Mouse (Mus musculus) liver, postnatal 0 days (tissue): ENCODE measurements at regions not wholly inside any gene's neighbourhood (a gene's known extent, or its start where the extent isn't known, plus 50 kb on each side); places are given as distances from the start of the nearest gene placed in this dataset.

Source experiments
- ATAC-seq: fragments of 200-750 bp; cut with Nextera tagmentation; 2 replicates; pipeline ENCODE4 v1.8.0; 2017; ENCODE audit warnings: mild to moderate bottlenecking, moderate library complexity
- DNase-seq: peaks from one replicate; pipeline ENCODE4 v3.0.0-alpha.2; 2016
- H3K27ac ChIP-seq: fragments of 300-500 bp; sonication (generic); 2 replicates; pipeline ENCODE4 v1.5.1; 2014; ENCODE audit warnings: antibody characterized with exemption, moderate library complexity, mild to moderate bottlenecking, low read depth
- H3K27me3 ChIP-seq: fragments of 300-500 bp; sonication (generic); 2 replicates; pipeline ENCODE4 v1.6.1; 2014; ENCODE audit warnings: low read length, control low read depth, mixed read lengths; ENCODE audit not compliant: insufficient read depth
- H3K36me3 ChIP-seq: fragments of 300-500 bp; sonication (generic); replicated peaks from 2 replicates; pipeline ENCODE4 v1.6.1; 2014; ENCODE audit warnings: mild to moderate bottlenecking, control low read depth, low read length, moderate library complexity, mixed read lengths; ENCODE audit not compliant: insufficient read depth
- H3K4me1 ChIP-seq: fragments of 300-500 bp; sonication (generic); 2 replicates; pipeline ENCODE4 v1.6.1; 2014; ENCODE audit warnings: antibody characterized with exemption, mild to moderate bottlenecking, control low read depth; ENCODE audit not compliant: insufficient read depth
- H3K4me2 ChIP-seq: fragments of 300-500 bp; sonication (generic); 2 replicates; pipeline ENCODE4 v1.6.1; 2014; ENCODE audit warnings: low read depth, mild to moderate bottlenecking, low read length, moderate library complexity, mixed read lengths
- H3K4me3 ChIP-seq: fragments of 300-500 bp; sonication (generic); 2 replicates; pipeline ENCODE4 v1.5.1; 2014; ENCODE audit warnings: low read depth, low read length
- H3K9ac ChIP-seq: fragments of 300-500 bp; sonication (generic); replicated peaks from 2 replicates; pipeline ENCODE4 v1.6.1; 2014; ENCODE audit warnings: mild to moderate bottlenecking, moderate library complexity
- H3K9me3 ChIP-seq: fragments of 300-500 bp; sonication (generic); 2 replicates; pipeline ENCODE4 v1.6.1; 2016; ENCODE audit warnings: mild to moderate bottlenecking, control low read depth, low read length, mixed read lengths
- CTCF ChIP-seq: sonication (generic); IDR thresholded peaks from 2 replicates; pipeline ENCODE4 v1.5.1; 2016; ENCODE audit warnings: antibody characterized with exemption, low read depth
- EP300 ChIP-seq: IDR thresholded peaks from 2 replicates; pipeline ENCODE4 v1.6.1; 2016; ENCODE audit warnings: antibody characterized with exemption, low read depth, mild to moderate bottlenecking
- WGBS: fragments of 180-500 bp; shearing (Covaris S2); extraction: QIAGEN DNeasy Blood & Tissue Kit; methylation state at CpG from one replicate; pipeline ENCODE4 v1.1.7; 2014; ENCODE audit not compliant: insufficient replicate concordance; 5-methylcytosine and 5-hydroxymethylcytosine counted together

DNA sequence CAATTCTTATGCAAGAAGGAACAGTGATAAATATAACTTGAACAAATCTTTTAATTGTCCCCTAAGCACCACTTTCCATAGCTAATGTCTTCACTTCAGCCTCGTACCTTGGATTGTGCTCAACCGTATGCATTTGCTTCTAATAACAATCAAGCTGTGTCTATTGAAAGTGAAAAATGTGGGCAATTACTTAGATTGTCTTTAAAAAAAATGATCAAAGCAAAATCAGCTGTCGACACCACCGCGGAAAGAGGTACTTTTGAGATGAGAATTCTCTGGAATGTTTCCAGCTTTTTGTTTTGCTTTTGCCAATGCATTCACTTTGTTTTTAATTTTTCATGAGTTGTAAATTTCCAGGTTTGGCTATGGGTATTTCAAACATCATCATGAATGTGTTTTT is 54.1 kb upstream of the Samsn1 start:
- Histone ChIP-seq H3K4me2 (no peak overlapping the region), H3K9me3 (no peaks in the 10 kb centered on the region), H3K36me3 (no peaks in the 10 kb centered on the region), H3K9ac (no peak overlapping the region), H3K27ac (no peak overlapping the region), H3K4me1 (no peaks in the 10 kb centered on the region), H3K4me3 (no peak overlapping the region), H3K27me3 (no peaks in the 10 kb centered on the region)
- no peak for ATAC-seq
- TF ChIP-seq CTCF (no peak), EP300 (no peak)
- 86% methylated on average over 5 of the region's 5 CpGs for WGBS
- no peak for DNase-seq
